Mouse (Mus musculus): Measurements from ENCODE around the gene Ppp1r14a.

Ppp1r14a gene

GRCm38 (mm10) chr7:29279261-29279660 lies 9.8 kb upstream of the Ppp1r14a start:
- no peak for DNase-seq (ENCODE audit: low spot score in 2 of 2)

- DNase-seq (ENCODE audit: low spot score in 2 of 2): no peak
Measured at GRCm38 (mm10) chr7:29279924-29280323, 9.2 kb upstream of the Ppp1r14a start.

- no peak for DNase-seq (ENCODE audit: low spot score in 2 of 2)
Measured at GRCm38 (mm10) chr7:29280801-29281200, 8.3 kb upstream of the Ppp1r14a start.

GRCm38 (mm10) chr7:29281201-29282073 lies 7.7 kb upstream of the Ppp1r14a start, which contains the start of gene Spint2:
Gene Spint2, minus strand, starts transcription at chr7:29281912.
- peak; percentile 80 to 81 for DNase-seq (ENCODE audit: low spot score in 2 of 2)

- no peak for DNase-seq (ENCODE audit: low spot score in 2 of 2)
Measured at GRCm38 (mm10) chr7:29282074-29282554, 7.0 kb upstream of the Ppp1r14a start.

- DNase-seq (ENCODE audit: low spot score in 2 of 2): no peak
Measured at GRCm38 (mm10) chr7:29283876-29284275, 5.2 kb upstream of the Ppp1r14a start.

- no peak for DNase-seq (ENCODE audit: low spot score in 2 of 2)
Measured at GRCm38 (mm10) chr7:29284523-29284922, 4.6 kb upstream of the Ppp1r14a start.

GRCm38 (mm10) chr7:29287481-29287880 lies 1.6 kb upstream of the Ppp1r14a start:
- no peak for DNase-seq (ENCODE audit: low spot score in 2 of 2)

- no peak for DNase-seq (ENCODE audit: low spot score in 2 of 2)
Measured at GRCm38 (mm10) chr7:29288079-29288478, 1.0 kb upstream of the Ppp1r14a start.

- no peak for DNase-seq (ENCODE audit: low spot score in 2 of 2)
Measured at GRCm38 (mm10) chr7:29289856-29290255, 748 bp downstream of the Ppp1r14a start.

- DNase-seq (ENCODE audit: low spot score in 2 of 2): no peak
Measured at GRCm38 (mm10) chr7:29290691-29291485, 1.8 kb downstream of the Ppp1r14a start.

- no peak for DNase-seq (ENCODE audit: low spot score in 2 of 2)
Measured at GRCm38 (mm10) chr7:29291616-29292457, 2.7 kb downstream of the Ppp1r14a start.

GRCm38 (mm10) chr7:29292458-29293098 lies 3.5 kb downstream of the Ppp1r14a start:
- DNase-seq (ENCODE audit: low spot score in 2 of 2): no peak

GRCm38 (mm10) chr7:29293131-29294065 lies 4.3 kb downstream of the Ppp1r14a start:
- peak in 1 of 2 experiments; percentile 83 for DNase-seq (ENCODE audit: low spot score in 2 of 2)

- no peak for DNase-seq (ENCODE audit: low spot score in 2 of 2)
Measured at GRCm38 (mm10) chr7:29294111-29294761, 5.1 kb downstream of the Ppp1r14a start.

- DNase-seq (ENCODE audit: low spot score in 2 of 2): no peak
Measured at GRCm38 (mm10) chr7:29295861-29296647, 6.9 kb downstream of the Ppp1r14a start.

GRCm38 (mm10) chr7:29296998-29297397 lies 7.9 kb downstream of the Ppp1r14a start:
- DNase-seq (ENCODE audit: low spot score in 2 of 2): no peak

GRCm38 (mm10) chr7:29301127-29301566 lies 12.0 kb downstream of the Ppp1r14a start:
- DNase-seq (ENCODE audit: low spot score in 2 of 2): peak; percentile 59 to 82

Measured in urinary bladder, postnatal 4 days (tissue).